Mouse (Mus musculus): ENCODE data around the gene Taf3.

Taf3 gene

DNA sequence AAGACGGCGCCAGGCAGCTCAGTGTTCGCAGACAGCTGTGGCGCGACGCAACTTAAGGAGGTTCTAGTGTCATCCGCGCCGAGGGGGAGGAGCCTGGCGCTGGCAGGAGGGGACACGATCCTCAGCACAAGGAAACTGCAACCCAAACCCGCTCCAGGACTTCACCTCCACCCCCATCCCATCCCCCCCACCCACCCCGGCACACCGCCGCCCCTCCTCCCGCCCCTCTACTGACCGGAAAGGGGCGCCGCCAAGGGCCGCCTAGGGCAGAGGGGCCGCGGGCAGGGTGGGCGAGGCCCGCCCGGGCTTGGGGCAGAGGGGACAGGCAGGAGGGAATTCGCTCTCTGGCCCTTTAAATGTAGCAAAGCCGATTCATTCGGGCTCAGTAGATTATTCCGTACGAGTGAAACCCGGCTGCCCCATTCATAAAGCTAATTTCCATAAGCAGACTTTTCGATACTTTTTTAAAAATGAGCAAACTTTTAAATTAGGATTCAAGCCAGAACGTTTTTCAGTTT lies 169.8 kb downstream of the Taf3 start:
- in situ Hi-C loops (cut with MboI, MseI), result no loop called here

DNA sequence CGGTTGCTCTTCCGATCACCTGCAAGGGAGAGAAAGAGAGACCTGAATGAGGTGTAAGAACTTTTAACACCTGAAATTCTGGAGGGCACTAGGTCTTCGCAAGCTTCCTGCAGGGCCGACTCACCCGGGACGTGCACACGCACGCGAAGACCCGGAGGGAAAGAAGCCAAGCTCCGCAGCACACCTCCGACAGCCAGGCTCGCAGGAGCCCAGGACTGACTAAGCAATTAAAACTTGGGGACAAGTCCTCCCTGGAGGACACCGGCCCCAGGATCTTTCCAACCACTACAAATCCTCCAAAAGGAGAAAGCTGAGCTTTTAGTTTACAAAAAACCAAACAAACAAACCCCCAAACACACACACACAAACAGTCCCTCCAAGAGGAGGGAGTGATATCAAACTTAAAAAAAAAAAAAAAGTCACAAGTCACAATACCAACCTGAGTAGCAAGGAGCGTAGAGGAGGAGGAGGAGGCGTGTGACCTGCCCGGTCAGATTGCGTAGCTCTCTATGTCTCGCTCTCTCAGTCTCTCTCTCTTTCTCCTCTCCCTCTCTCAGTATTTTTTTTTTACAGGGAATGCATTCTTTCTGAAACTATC lies 170.3 kb downstream of the Taf3 start:
- in situ Hi-C loops (cut with MboI, MseI), result no loop called here

GRCm38 (mm10) chr2:9877326-9877690 lies 171.1 kb downstream of the Taf3 start:
- in situ Hi-C loops (cut with MboI, MseI), result no loop called here

DNA sequence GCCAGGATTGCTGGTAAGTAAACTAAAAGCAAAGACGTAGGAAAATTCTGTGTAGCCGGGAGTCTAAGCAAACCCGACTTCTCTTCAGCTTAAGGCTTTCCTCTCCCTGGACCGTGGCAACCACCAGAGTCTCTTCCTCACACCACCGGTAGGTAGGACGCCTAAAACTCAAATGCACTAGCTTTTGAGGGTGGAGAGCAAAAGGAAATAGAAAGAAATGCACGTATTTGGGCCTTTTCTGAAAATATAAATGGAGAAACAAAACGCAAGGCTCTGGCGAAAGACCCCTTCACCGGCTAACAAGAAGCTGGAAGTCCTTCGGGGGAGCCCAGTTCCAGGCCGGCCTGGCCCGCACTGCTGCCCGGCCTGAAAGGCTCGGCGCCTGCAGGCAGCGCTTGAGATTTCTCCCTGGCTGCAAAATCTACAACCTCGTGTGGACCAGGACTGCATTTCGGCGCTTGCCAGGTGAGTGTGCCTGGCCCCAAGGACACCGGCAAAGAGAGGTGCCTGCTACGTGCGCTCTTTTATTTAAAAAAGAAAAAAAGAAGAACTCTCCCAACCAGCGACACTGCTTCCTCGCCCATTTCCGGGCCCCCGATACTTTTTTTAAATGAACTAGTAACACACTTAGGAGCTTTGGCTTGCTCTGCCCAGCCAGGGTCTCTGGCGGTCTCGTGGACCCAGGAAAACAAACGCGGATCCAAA lies 171.6 kb downstream of the Taf3 start:
- in situ Hi-C loops (cut with MboI, MseI), result no loop called here

GRCm38 (mm10) chr2:9875676-9876357 lies 172.6 kb downstream of the Taf3 start:
- in situ Hi-C loops (cut with MboI, MseI), result no loop called here

DNA sequence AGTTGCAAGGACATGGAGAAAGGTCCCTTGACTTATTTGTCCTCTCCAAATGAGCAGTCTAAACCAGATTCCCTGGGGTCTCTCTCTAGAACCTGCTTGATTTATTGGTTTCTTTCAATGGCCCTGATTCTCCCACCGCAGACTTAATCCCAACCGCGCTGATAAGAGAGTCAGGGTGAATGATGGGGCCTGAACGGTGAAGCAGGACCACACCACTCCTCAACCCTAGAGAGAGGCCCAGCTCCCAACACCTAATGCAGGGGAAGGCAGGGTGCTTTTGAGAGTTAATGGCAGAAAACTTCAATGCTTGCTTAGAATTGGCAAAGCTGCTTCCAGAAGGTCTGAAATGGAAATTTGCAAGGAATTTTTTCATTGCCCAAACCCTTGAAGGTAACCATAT lies 173.2 kb downstream of the Taf3 start:
- in situ Hi-C loops (cut with MboI, MseI), result no loop called here

- in situ Hi-C loops (cut with MboI, MseI), result loop anchor here (5.0 to 25.0 kb wide), 2 partner anchors 297 to 1338 kb away; no protein-coding TSS in a partner anchor
Measured at GRCm38 (mm10) chr2:9874467-9875219, 173.8 kb downstream of the Taf3 start.

GRCm38 (mm10) chr2:9873757-9874156 lies 174.6 kb downstream of the Taf3 start:
- in situ Hi-C loops (cut with MboI, MseI), result loop anchor here (5.0 to 25.0 kb wide), 2 partner anchors 296 to 1339 kb away; no protein-coding TSS in a partner anchor

GRCm38 (mm10) chr2:9872682-9873081 lies 175.7 kb downstream of the Taf3 start:
- in situ Hi-C loops (cut with MboI, MseI), result loop anchor here (5.0 to 25.0 kb wide), 2 partner anchors 295 to 1340 kb away; no protein-coding TSS in a partner anchor

DNA sequence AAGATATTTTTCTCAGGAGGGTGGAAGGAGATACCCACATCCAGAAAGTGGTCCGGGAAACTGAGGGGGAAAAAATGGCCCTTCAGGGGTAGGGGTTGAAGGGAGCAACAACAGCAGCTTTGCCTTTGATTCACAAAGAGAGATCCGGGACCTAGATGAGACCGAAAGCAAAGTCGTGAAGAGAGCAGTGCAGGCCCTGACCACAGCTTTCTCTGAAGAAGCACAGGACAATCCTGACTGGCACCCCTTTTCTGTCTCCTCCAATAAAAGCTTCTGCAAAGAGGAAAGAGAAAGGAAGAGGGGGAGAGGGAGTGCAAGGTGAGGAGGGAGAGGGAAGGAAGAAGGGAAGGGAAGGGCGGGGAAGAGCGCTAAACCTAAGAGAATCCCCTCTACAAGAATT lies 176.6 kb downstream of the Taf3 start:
- in situ Hi-C loops (cut with MboI, MseI), result loop anchor here (5.0 to 25.0 kb wide), 2 partner anchors 294 to 1341 kb away; no protein-coding TSS in a partner anchor

DNA sequence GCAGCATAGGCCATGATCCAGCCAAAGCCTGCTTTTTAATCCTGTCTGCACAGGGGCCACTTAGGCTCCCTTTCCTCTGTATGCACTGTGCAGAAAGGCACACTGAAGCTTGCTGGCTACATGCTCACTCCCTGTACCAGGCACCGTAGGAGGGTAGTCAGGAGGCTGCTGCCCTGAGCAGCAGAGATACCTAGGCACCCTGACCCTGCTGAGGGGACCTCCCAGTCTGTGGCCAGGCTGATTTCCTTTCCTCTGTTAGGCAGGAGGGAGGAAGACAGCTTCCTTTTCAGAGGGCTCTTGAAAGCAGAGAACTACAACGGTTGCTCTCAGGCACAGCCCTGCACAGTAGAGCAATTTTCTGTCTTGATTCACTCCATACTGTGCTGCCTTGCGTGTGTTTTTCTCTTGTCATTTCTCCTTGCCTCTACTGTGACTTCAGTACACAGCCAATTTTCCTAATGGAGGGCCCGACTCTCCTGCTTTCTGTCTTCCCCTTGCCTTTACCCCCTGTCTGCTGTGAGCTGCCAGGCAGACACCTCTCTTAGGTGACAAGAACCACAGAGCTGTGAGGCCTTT lies 177.2 kb downstream of the Taf3 start:
- in situ Hi-C loops (cut with MboI, MseI), result loop anchor here (5.0 to 25.0 kb wide), 2 partner anchors 294 to 1341 kb away; no protein-coding TSS in a partner anchor

DNA sequence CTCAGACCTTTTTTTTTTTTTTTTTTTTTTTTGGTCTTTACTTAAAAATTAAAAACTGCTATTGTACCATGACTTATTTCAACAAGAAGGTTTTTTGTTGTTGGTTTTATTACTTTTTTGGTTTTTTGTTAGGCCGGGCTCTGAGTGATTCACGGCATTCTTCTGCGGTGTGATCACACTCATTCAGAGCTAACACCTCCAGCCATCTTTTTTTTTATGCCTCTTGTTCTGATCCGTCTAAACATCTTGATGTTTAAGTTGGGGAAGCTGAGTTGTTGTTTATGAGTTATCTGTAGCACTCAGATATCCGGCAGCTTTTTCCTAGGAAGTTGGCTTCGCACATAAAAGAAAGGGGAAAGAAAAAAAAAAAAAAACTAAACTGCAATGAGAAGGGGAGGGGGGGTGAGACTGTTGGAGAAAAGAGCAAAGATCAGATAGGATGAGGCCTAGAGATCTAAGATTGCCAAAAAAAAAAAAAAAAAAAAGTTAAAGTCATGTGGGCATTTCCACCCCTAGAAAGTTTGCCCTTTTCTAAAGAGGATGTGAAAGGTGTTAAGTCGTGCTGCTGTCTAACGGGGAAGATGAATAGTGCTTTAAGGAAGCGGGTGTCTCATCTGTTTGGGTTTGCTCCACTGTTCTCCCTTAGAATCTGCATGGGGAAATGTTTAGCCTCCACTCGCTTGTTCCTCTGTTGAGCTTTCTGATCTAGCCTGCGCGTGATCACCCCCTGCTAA lies 181.1 kb downstream of the Taf3 start:
- in situ Hi-C loops (cut with MboI, MseI), result loop anchor here (25.0 kb wide), 1 partner anchor 1345 kb away; no protein-coding TSS in a partner anchor
